Mouse (Mus musculus) embryonic facial prominence, embryonic 10.5 days (tissue): ENCODE results near the gene Hdlbp. TPM values are rescaled to one million over a fixed set of nuclear protein-coding genes. Genes with fewer than 3 reads are reported as not detected.
"Not testable (repeated sequence)": the region's sequence is repeated elsewhere in the genome, so short reads cannot be mapped to it uniquely, and the experiment has no call there.

Source experiments
- DNase-seq: peaks from one replicate; pipeline ENCODE4 v3.0.0-alpha.2; 2017; ENCODE audit warnings: low spot score
- H3K27ac ChIP-seq: fragments of 300-500 bp; sonication (generic); replicated peaks from 2 replicates; pipeline ENCODE4 v1.5.1; 2016; ENCODE audit warnings: mild to moderate bottlenecking
- H3K27me3 ChIP-seq: fragments of 300-500 bp; sonication (generic); replicated peaks from 2 replicates; pipeline ENCODE4 v1.6.1; 2016; ENCODE audit warnings: low read depth, mild to moderate bottlenecking; ENCODE audit not compliant: poor library complexity, severe bottlenecking
- H3K36me3 ChIP-seq: fragments of 300-500 bp; sonication (generic); replicated peaks from 2 replicates; pipeline ENCODE4 v1.6.1; 2016; ENCODE audit warnings: mild to moderate bottlenecking, moderate library complexity
- H3K4me1 ChIP-seq: fragments of 300-500 bp; sonication (generic); 2 replicates; pipeline ENCODE4 v1.6.1; 2016
- H3K4me3 ChIP-seq: fragments of 300-500 bp; sonication (generic); 2 replicates; pipeline ENCODE4 v1.5.1; 2016; ENCODE audit warnings: mild to moderate bottlenecking, moderate library complexity
- H3K9me3 ChIP-seq: fragments of 300-500 bp; sonication (generic); 2 replicates; pipeline ENCODE4 v1.6.1; 2016; ENCODE audit warnings: mild to moderate bottlenecking
- WGBS: fragments of 180-500 bp; shearing (Covaris S2); methylation state at CpG from one replicate; pipeline ENCODE4 v1.1.7; 2016; 5-methylcytosine and 5-hydroxymethylcytosine counted together
- polyA plus RNA-seq: library from polyadenylated mRNA; unstranded; fragments of >200 nt; fragmentation: Nextera tagmentation; extraction: Ambion mirVana; gene quantifications from 2 replicates; pipeline ENCODE4 v1.2.1, GENCODE M21; 2016

The Hdlbp gene
- polyA plus RNA-seq, 1 experiment from 2014 or later: 126 TPM

DNA sequence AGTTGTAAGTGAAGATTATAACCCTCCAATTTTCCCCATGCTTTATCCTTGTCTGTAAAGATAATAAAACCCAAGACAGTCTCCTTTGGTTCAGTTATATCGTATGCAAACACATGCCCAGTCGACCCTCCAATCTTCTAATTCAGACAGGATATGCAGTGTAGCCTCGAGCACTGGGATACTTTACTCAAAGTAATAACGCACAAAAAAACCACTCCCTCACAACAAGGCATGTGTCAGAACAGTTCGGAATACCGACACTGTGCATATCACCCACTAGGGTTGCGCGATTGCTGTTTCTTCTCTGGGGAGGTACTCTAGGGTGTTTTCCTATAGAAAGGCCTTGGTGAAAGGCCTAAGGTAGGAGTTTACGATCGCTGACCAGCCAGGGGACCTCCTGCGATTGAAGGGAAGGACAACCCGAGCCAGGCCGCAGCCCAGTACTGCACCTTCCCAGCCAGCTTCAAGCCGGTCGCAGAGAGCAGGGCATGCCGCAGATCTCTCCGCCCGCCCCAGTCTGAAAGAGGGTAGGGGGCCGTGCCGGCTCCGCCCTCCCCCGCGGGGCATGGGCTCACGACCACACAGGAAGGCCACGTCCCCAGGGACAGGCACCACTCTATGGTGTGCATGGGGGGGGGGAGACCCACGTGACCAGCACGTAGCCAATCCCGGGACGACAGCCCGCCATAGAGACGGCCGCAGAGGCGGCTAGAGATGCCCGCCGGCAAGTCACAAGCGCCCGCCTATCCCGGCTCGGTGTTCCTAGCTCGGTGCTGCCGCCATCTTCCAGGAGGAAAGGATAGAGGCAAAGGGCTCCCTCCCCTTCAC is 643 bp downstream of the Hdlbp start:
- peaks cover 3% of the 10 kb centered on the region; the same call in 1 of the 2 replicates for H3K36me3 ChIP-seq
- under 1% methylated on average over 41 of the region's 41 CpGs for WGBS
- H3K4me1 ChIP-seq: peaks cover 16% of the 10 kb centered on the region
- no peaks in the 10 kb centered on the region for H3K27me3 ChIP-seq
- H3K4me3 ChIP-seq: peak overlapping the region; percentile 82
- H3K27ac ChIP-seq: peak overlapping the region; percentile 95
- peak; percentile 99 for DNase-seq
- H3K9me3 ChIP-seq: no peaks in the 10 kb centered on the region

DNA sequence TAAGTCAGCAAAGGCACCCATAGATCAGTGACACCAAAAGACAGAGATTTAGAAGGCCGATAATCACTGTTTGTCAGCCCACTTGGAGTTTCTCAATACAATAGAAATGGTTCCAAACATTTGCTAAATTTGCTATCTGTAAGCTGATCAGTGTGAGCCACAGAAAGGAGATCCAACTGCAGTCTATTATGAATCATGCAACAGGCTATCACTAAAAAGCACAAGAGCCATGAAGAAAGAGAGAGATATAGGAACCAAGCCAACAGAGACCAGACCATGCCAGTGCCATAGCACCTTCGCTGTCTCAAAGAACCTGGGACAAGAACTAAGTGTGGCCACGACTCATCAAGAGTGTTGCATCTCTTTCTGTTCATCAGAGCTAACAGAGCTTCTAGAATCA is 2.9 kb downstream of the Hdlbp start:
- Histone ChIP-seq H3K9me3 (no peaks in the 10 kb centered on the region), H3K27me3 (no peaks in the 10 kb centered on the region), H3K4me3 (no peak overlapping the region), H3K4me1 (peaks cover 15% of the 10 kb centered on the region), H3K27ac (no peak overlapping the region), H3K36me3 (no peaks in the 10 kb centered on the region)
- 94% methylated on average over 3 of the region's 3 CpGs for WGBS
- DNase-seq: no peak

DNA sequence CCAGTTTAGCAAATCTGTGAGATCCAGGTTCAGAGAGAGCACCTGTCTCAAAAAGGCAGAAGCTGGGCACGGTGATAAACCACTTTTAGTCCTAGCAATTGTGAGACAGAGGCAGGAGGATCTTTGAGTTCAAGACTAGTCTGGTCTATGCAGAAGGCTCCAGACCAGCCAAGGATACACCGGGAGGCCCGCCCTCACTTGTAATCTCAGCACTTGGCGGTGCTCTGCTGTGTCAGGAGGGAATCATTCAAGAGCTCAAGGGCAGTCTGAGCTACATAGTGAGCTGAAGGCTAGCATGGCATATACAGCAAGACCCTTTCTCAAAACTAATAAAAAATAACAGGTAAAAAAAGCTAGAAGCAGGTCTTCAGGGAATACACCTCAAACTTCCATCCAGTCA is 10.0 kb downstream of the Hdlbp start:
- H3K27ac ChIP-seq: no peak overlapping the region
- H3K36me3 ChIP-seq: peaks cover 11% of the 10 kb centered on the region
- H3K9me3 ChIP-seq: no peaks in the 10 kb centered on the region
- no peaks in the 10 kb centered on the region for H3K4me1 ChIP-seq
- WGBS: 89% methylated on average over 4 of the region's 4 CpGs
- no peaks in the 10 kb centered on the region for H3K27me3 ChIP-seq
- H3K4me3 ChIP-seq: no peak overlapping the region
- no peak for DNase-seq

DNA sequence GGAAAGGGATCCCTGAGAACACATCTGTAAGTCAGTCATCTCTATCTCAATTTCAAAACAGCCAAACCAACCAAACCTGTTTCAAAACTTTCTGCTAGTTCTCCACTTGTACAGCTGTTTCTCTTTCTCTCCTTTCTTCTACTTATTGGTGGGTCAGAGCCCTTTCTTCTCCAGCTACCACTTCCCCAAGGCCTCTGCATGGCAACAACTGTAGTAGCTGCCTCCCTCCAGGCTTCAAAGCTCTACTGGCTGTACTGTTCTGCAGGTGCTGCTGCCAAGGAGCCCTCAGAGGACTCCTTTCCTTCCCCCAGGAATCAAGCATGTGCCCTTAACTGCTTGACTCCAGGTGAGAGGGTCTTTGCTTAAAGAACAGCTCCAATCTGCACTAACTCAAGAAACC is 12.9 kb downstream of the Hdlbp start:
- no peak for DNase-seq
- H3K27ac ChIP-seq: no peak overlapping the region
- no peaks in the 10 kb centered on the region for H3K9me3 ChIP-seq
- no peaks in the 10 kb centered on the region for H3K27me3 ChIP-seq
- no peaks in the 10 kb centered on the region for H3K4me1 ChIP-seq
- no peak overlapping the region for H3K4me3 ChIP-seq
- peaks cover 11% of the 10 kb centered on the region for H3K36me3 ChIP-seq

DNA sequence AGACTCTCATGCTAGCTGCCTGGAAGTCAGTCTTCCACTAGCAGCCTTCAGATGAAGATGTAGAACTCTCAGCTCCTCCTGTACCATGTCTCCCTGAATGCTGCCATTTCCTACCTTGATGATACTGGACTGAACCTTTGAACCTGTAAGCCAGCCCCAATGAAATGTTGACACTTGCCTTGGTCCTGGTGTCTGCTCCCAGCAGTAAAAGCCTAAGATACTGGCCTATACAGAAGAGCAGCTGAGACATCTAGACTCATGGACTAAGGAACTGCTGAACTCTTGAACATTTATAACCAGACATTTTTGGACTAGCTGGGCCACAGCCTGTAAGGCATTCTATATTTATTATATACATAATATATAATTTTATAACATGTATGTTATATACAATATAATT is 13.5 kb downstream of the Hdlbp start:
- Histone ChIP-seq H3K27me3 (no peaks in the 10 kb centered on the region), H3K27ac (no peak overlapping the region), H3K4me1 (no peaks in the 10 kb centered on the region), H3K9me3 (no peaks in the 10 kb centered on the region), H3K4me3 (no peak overlapping the region), H3K36me3 (peaks cover 11% of the 10 kb centered on the region)
- no peak for DNase-seq

DNA sequence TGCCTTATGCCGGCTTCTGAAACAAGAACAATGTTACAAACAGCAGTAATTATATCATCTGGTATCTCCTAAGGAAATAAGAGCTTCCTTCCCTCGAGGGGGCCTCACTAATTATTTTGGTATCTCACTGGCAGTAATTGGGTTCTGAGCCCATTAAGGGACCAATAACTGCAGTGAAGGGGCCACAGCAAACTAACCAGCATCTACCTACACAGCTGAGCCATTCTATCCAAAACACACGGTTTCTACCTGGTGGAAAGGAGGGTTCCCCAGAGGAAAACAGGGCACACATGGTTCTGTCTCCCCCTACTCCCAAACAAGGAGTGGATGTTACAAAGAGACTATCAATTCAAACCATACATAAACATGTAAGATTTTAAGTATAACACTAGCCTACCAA is 19.5 kb downstream of the Hdlbp start:
- Histone ChIP-seq H3K4me1 (0 out of 2 replicates have a peak, but pooled peaks cover 3% of the 10 kb centered on the region), H3K27me3 (no peaks in the 10 kb centered on the region), H3K4me3 (no peak overlapping the region), H3K9me3 (no peaks in the 10 kb centered on the region), H3K36me3 (peaks cover 3% of the 10 kb centered on the region), H3K27ac (no peak overlapping the region)
- DNase-seq: no peak
- WGBS: 55% methylated on average over 3 of the region's 3 CpGs

DNA sequence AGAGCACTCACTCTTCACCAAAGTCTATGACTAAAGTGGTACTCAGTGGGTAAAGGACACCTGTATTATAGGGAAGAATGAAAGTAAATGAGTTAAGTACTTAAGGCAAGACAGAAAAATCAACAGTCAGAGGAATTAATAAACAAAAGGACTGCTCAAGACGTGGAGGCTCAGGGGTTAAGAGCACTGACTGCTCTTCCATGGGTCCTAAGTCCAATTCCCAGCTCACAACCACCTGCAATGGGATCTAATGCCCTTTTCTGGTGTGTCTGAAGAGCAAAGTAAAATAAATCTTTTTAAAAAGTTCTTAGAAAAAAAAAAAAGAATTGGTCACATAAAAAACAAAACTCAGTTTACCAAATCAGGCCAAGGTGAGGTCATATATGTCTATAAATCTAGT is 20.3 kb downstream of the Hdlbp start:
- Histone ChIP-seq H3K27ac (no peak overlapping the region), H3K4me3 (no peak overlapping the region)
- 57% methylated on average over 1 of the region's 1 CpGs for WGBS

DNA sequence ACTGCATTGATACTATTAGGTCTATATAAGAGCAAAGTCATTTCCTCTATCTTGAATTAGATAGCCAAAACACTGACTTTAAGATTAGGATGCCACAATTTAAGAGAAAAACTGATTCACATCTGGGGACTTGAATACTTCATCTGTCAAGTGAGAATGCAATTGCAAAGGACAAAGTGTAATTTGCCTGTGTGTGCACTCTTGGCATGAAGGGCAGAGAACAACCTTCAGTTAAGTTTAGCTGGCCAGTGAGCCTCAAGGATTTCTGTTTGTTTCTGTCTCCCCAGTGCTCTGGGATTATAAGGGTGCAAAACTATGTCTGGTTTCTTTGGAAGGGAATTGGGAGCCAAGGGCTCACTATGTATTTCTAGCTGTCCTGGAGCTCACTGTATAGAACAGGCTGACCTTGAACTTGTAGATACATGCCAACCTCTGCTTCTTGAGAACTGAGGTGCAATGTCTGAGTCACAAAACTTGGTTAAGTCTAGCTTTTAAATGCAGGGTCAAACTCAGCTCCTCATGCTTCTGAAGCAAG is 24.8 kb downstream of the Hdlbp start:
- Histone ChIP-seq H3K27ac (no peak overlapping the region), H3K4me1 (no peaks in the 10 kb centered on the region), H3K9me3 (no peaks in the 10 kb centered on the region), H3K27me3 (no peaks in the 10 kb centered on the region), H3K4me3 (no peak overlapping the region), H3K36me3 (no peaks in the 10 kb centered on the region)
- DNase-seq: no peak

More for the DNA sequence above, 20.3 kb downstream of the Hdlbp start:
- Histone ChIP-seq H3K9me3 (no peaks in the 10 kb centered on the region), H3K27me3 (no peaks in the 10 kb centered on the region), H3K4me1 (0 out of 2 replicates have a peak, but pooled peaks cover 3% of the 10 kb centered on the region), H3K36me3 (no peaks in the 10 kb centered on the region)
- DNase-seq: no peak

DNA sequence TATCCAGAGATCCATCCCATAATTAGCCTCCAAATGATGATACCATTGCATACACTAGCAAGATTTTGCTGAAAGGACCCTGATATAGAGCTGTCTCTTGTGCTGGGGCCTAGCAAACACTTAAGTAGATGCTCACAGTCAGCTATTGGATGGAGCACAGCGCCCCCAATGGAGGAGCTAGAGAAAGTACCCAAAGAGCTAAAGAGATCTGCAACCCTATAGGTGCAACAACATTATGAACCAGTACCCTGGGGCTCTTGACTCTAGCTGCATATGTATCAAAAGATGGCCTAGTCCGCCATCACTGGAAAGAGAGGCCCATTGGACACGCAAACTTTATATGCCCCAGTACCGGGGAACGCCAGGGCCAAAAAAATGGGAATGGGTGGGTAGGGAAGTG is 28.5 kb downstream of the Hdlbp start:
- WGBS: 81% methylated on average over 5 of the region's 5 CpGs
- H3K4me3 ChIP-seq, H3K27me3 ChIP-seq, H3K9me3 ChIP-seq, DNase-seq, H3K27ac ChIP-seq, H3K36me3 ChIP-seq: not testable (repeated sequence)
- peaks cover 10% of the 10 kb centered on the region for H3K4me1 ChIP-seq

DNA sequence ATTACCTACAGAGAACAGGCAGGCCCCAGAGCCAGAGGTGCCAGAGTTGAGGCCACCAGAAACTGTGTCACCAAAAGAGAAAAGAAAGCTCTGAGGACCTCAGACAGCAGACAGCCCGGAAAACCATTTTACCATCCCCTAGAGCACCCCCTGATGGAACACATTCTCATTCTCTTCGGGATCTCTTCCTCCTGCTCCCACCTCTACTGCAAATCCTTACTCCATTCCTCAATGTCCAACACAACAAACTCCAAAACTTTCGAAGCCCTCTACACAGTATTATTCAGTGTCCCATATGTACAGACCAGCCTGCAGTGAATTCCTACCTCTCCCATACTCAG is 32.8 kb downstream of the Hdlbp start:
- 20% methylated on average over 3 of the region's 3 CpGs for WGBS
- H3K36me3 ChIP-seq: peaks cover 22% of the 10 kb centered on the region
- no peaks in the 10 kb centered on the region for H3K9me3 ChIP-seq
- no peaks in the 10 kb centered on the region for H3K27me3 ChIP-seq
- H3K4me1 ChIP-seq: peaks cover 27% of the 10 kb centered on the region
- peak overlapping the region; percentile 96 for H3K4me3 ChIP-seq
- peak overlapping the region; percentile 93 for H3K27ac ChIP-seq
- DNase-seq: no peak

DNA sequence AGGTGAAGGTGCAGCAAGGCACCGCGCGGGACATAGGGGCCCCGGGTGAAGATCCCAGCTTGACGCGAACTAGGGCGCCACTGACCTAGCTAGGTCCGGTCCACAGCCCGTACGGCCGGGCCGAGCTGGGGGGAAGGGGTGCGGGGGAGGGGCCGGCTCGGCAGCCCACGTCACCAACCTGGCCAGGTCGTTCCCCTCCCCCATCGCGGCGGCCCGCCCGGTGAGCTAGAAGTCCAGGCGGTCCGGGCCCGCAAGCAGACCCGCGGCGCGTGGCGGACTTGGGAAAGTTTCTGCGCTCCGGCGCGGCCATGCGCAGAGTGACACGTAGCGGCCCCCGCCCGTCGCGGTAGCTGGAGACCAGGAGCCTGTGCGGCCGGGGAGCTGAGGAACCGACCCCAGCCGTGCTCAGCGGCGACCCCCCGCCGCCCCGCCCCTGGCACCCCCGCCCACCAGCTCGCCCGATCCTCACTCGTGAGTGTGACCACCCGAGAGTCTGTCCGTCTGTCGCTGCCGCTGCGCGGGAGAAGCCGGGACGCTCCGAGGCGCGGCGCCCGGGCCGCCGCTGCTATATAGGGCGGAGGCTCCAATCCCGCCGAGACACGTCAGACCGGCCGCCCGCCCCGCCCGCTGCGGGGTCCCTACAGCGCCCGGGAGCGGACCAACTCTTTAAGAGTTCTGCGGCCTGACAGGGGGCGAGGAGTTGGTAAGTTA is 33.3 kb downstream of the Hdlbp start:
- WGBS: under 1% methylated on average over 84 of the region's 84 CpGs
- peaks cover 27% of the 10 kb centered on the region for H3K36me3 ChIP-seq
- peak overlapping the region; percentile 93 for H3K27ac ChIP-seq
- no peaks in the 10 kb centered on the region for H3K9me3 ChIP-seq
- peak; percentile 85 for DNase-seq
- H3K27me3 ChIP-seq: no peaks in the 10 kb centered on the region
- H3K4me3 ChIP-seq: peak overlapping the region; percentile 96
- H3K4me1 ChIP-seq: peaks cover 27% of the 10 kb centered on the region

DNA sequence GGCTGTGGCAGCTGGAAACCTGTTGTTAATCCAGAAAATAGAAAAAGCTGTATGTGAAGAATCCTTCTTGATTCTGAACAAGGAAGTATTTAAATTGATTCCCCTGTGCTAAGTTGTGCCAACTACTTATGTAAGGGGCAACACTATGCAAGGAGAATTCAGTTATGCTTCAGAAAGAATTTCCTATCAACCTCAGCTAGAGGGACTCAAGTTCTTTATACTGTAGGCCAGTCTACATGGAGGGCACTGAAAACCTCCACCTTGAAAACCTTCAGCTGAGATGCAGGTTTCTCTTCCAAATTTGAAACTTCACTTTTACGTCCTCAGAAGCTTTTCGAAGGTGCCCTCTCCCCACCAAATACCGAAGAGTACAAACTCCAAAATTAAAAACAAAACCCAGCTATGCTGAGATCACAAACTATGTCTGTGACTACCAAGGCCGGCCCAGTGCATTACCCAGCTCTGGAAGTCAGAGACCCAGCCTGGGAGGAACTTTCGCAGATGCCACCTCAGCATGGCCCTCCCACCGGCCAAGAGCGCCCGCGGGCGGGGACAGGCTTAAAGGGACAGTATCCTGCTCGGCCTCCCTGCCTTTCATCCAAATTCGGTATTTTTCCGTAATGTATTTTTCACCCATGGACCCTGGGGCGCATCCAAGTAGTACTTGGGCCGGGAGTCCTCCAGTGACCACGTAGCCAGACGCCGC is 34.1 kb downstream of the Hdlbp start:
- peak; percentile 81 for DNase-seq
- H3K27ac ChIP-seq: peak overlapping the region; percentile 93
- no peaks in the 10 kb centered on the region for H3K9me3 ChIP-seq
- H3K36me3 ChIP-seq: peaks cover 34% of the 10 kb centered on the region
- 6% methylated on average over 18 of the region's 18 CpGs for WGBS
- no peaks in the 10 kb centered on the region for H3K27me3 ChIP-seq
- H3K4me3 ChIP-seq: peak overlapping the region; percentile 96
- H3K4me1 ChIP-seq: peaks cover 27% of the 10 kb centered on the region
